Mouse (Mus musculus): Measurements from ENCODE around the gene Ttc21b.
"Not testable (repeated sequence)": the region's sequence is repeated elsewhere in the genome, so short reads cannot be mapped to it uniquely, and the experiment has no call there.

The Ttc21b gene

GRCm38 (mm10) chr2:66256220-66257131 lies at the start of gene Ttc21b:
TSS of gene Ttc21b (minus strand) at chr2:66256617.
- peak; percentile 96 to 97 for DNase-seq

GRCm38 (mm10) chr2:66272551-66272950 lies 16.1 kb upstream of the Ttc21b start:
- DNase-seq = no peak

GRCm38 (mm10) chr2:66244013-66244412 lies 12.4 kb downstream of the Ttc21b start:
- DNase-seq = no peak

GRCm38 (mm10) chr2:66240334-66240733 lies 16.1 kb downstream of the Ttc21b start:
- DNase-seq = no peak

GRCm38 (mm10) chr2:66238886-66239285 lies 17.5 kb downstream of the Ttc21b start:
- peak in 1 of 2 experiments; percentile 6 for DNase-seq

- DNase-seq = no peak
These were observed 35.5 kb downstream of the Ttc21b start for GRCm38 (mm10) chr2:66220954-66221353.

GRCm38 (mm10) chr2:66209875-66210274 lies 46.5 kb downstream of the Ttc21b start:
- DNase-seq = peak in 1 of 2 experiments; percentile 42

GRCm38 (mm10) chr2:66209353-66209752 lies 47.1 kb downstream of the Ttc21b start:
- no peak for DNase-seq

- DNase-seq = no peak
These were observed 49.6 kb downstream of the Ttc21b start for GRCm38 (mm10) chr2:66206796-66207195.

GRCm38 (mm10) chr2:66204218-66204617 lies 52.2 kb downstream of the Ttc21b start:
- DNase-seq = no peak

GRCm38 (mm10) chr2:66200195-66200594 lies 56.2 kb downstream of the Ttc21b start:
- no peak for DNase-seq

- no peak for DNase-seq
These were observed 64.7 kb downstream of the Ttc21b start for GRCm38 (mm10) chr2:66191691-66192100.

- DNase-seq = no peak
These were observed 66.3 kb downstream of the Ttc21b start for GRCm38 (mm10) chr2:66190157-66190556.

- not testable (repeated sequence) for DNase-seq
These were observed 67.2 kb downstream of the Ttc21b start for GRCm38 (mm10) chr2:66189197-66189596.

- DNase-seq = no peak
These were observed 68.9 kb downstream of the Ttc21b start for GRCm38 (mm10) chr2:66187520-66187919.

- no peak for DNase-seq
These were observed 71.8 kb downstream of the Ttc21b start for GRCm38 (mm10) chr2:66184431-66185164.

- peak; percentile 47 to 63 for DNase-seq
These were observed 76.1 kb downstream of the Ttc21b start for GRCm38 (mm10) chr2:66180293-66180692.

GRCm38 (mm10) chr2:66179782-66180181 lies 76.6 kb downstream of the Ttc21b start:
- DNase-seq = no peak

GRCm38 (mm10) chr2:66178848-66179215 lies 77.6 kb downstream of the Ttc21b start:
- no peak for DNase-seq

- DNase-seq = no peak
These were observed 78.2 kb downstream of the Ttc21b start for GRCm38 (mm10) chr2:66177886-66178847.

- no peak for DNase-seq
These were observed 79.4 kb downstream of the Ttc21b start for GRCm38 (mm10) chr2:66177017-66177416.

- DNase-seq = no peak
These were observed 83.3 kb downstream of the Ttc21b start for GRCm38 (mm10) chr2:66173134-66173533.

- DNase-seq = no peak
These were observed 84.8 kb downstream of the Ttc21b start for GRCm38 (mm10) chr2:66171643-66172042.

All from lung, postnatal 4 days (tissue).